8 mouse cellular contexts compared by ENCODE assay signal in the genomic region with DNA sequence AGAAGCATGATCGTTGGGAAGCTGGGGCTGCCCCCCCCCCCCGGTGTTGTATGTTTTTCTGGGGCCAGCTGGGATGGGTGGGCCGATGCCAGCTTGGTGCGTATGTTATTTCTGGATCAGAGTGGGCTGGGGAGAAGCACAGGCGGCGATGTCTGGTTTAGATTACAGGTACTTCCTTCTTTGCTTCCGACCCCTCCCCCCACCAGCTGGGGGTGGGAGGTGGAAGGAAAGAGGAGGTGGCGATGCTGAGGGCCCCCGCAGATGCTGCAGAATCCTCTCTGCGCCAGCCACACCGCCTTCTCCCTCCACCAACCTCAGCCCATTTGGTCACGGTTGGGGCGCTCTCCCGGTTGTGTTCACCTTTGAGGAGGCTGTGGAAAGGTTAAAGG. TPM values are rescaled to one million over a fixed set of nuclear protein-coding genes. Genes with fewer than 3 reads are reported as not detected.
DNase-seq lines count a peak whose midpoint lies in the region; ATAC-seq lines count a peak whose summit lies in the region.

No protein-coding gene starts in this region.

- no peaks in the 10 kb centered on the region for H3K9me3 ChIP-seq in liver, embryonic 11.5 days (ENCODE audit: control insufficient read depth, low read length)
- H3K9me3 ChIP-seq in hindbrain, embryonic 16.5 days (ENCODE audit: control insufficient read depth, low read length), result no peaks in the 10 kb centered on the region
- H3K9me3 ChIP-seq in limb, embryonic 15.5 days, result no peaks in the 10 kb centered on the region

- H3K4me2 ChIP-seq in liver, embryonic 11.5 days, result peak overlapping the region; percentile 67
- peak overlapping the region; percentile 75 for H3K4me2 ChIP-seq in hindbrain, embryonic 16.5 days (ENCODE audit: low read length)
- H3K4me2 ChIP-seq in limb, embryonic 15.5 days, result peak overlapping the region; percentile 93

- no peak overlapping the region for H3K27ac ChIP-seq in liver, embryonic 11.5 days (ENCODE audit: low read depth, low read length)
- peak overlapping the region; percentile 77 for H3K27ac ChIP-seq in hindbrain, embryonic 16.5 days (ENCODE audit: low read depth, low read length)
- no peak overlapping the region for H3K27ac ChIP-seq in limb, embryonic 15.5 days

- H3K4me1 ChIP-seq in liver, embryonic 11.5 days (replicated peaks; ENCODE audit: control insufficient read depth, insufficient read depth, low read length), result peaks cover 16% of the 10 kb centered on the region
- peaks cover 15% of the 10 kb centered on the region for H3K4me1 ChIP-seq in hindbrain, embryonic 16.5 days (ENCODE audit: control insufficient read depth, insufficient read depth, low read depth, low read length)
- H3K4me1 ChIP-seq in limb, embryonic 15.5 days, result peaks cover 16% of the 10 kb centered on the region

- no peak for ATAC-seq in liver, embryonic 11.5 days (replicated peaks; ENCODE audit: low FRiP score)
- peak; percentile 17; the same call in 1 of the 2 replicates for ATAC-seq in hindbrain, embryonic 16.5 days
- ATAC-seq in limb, embryonic 15.5 days (ENCODE audit: insufficient number of reproducible peaks, low FRiP score, low TSS enrichment, low read depth), result no peak

- peaks cover 45% of the 10 kb centered on the region for H3K27me3 ChIP-seq in liver, embryonic 11.5 days (replicated peaks; ENCODE audit: control insufficient read depth, insufficient read depth, low read length)
- no peaks in the 10 kb centered on the region for H3K27me3 ChIP-seq in hindbrain, embryonic 16.5 days (replicated peaks; ENCODE audit: control insufficient read depth, insufficient read depth, low read length)
- peaks cover 33% of the 10 kb centered on the region for H3K27me3 ChIP-seq in limb, embryonic 15.5 days

- 2% methylated on average over 13 of the region's 14 CpGs for WGBS in liver, embryonic 11.5 days
- WGBS in hindbrain, embryonic 16.5 days, result 2% methylated on average over 14 of the region's 14 CpGs
- 4% methylated on average over 14 of the region's 14 CpGs for WGBS in limb, embryonic 15.5 days

- H3K4me3 ChIP-seq in liver, embryonic 11.5 days (ENCODE audit: low read depth, low read length), result peak overlapping the region; percentile 41
- H3K4me3 ChIP-seq in hindbrain, embryonic 16.5 days (ENCODE audit: low read length), result peak overlapping the region; percentile 71
- peak overlapping the region; percentile 44 for H3K4me3 ChIP-seq in limb, embryonic 15.5 days

- no peak overlapping the region for H3K9ac ChIP-seq in liver, embryonic 11.5 days (ENCODE audit: low read depth, low read length)
- peak overlapping the region; percentile 87 for H3K9ac ChIP-seq in hindbrain, embryonic 16.5 days (ENCODE audit: low read depth, low read length)
- no peak overlapping the region for H3K9ac ChIP-seq in limb, embryonic 15.5 days

- H3K36me3 ChIP-seq in liver, embryonic 11.5 days (ENCODE audit: control insufficient read depth, insufficient read depth, low read length), result no peaks in the 10 kb centered on the region
- H3K36me3 ChIP-seq in hindbrain, embryonic 16.5 days (ENCODE audit: control insufficient read depth, insufficient read depth, low read length), result no peaks in the 10 kb centered on the region
- H3K36me3 ChIP-seq in limb, embryonic 15.5 days, result no peaks in the 10 kb centered on the region

- no peak for DNase-seq in liver, embryonic 11.5 days (ENCODE audit: low spot score)
- no peak for DNase-seq in liver
- DNase-seq in embryo, embryonic 10.5 days (ENCODE audit: low spot score), result peak; percentile 45
- peak; percentile 82 for DNase-seq in right cerebral cortex, postnatal 14 days
- no peak for DNase-seq in adrenal gland, postnatal 4 days (ENCODE audit: low spot score in 2 of 2)
- DNase-seq in lung, postnatal 4 days, result no peak

RNA-seq across cellular contexts. Expression of gene Pacsin1, which starts 0.7 kb away (rescaled TPM):
- polyA plus RNA-seq in liver, embryonic 11.5 days (2014; fragmentation: Nextera tagmentation; extraction: Ambion mirVana), result 0.71 and 0.75 TPM in 2 replicates
- polyA plus RNA-seq in hindbrain, embryonic 16.5 days (2015; fragmentation: Nextera tagmentation; extraction: Ambion mirVana), result 67.0 and 77.9 TPM in 2 replicates
- polyA plus RNA-seq in limb, embryonic 15.5 days (2015; fragmentation: Nextera tagmentation; extraction: Ambion mirVana), result 2.5 and 3.4 TPM in 2 replicates
- total RNA-seq in adrenal gland, postnatal 4 days (2021), result 1 to 10 TPM; 5.5 to 5.6 TPM

RNA-seq across cellular contexts. Expression of gene Rps10, which starts 19.5 kb away (rescaled TPM):
- 1,138 and 1,235 TPM in 2 replicates for polyA plus RNA-seq in liver, embryonic 11.5 days (2014; fragmentation: Nextera tagmentation; extraction: Ambion mirVana)
- 404 and 408 TPM in 2 replicates for polyA plus RNA-seq in hindbrain, embryonic 16.5 days (2015; fragmentation: Nextera tagmentation; extraction: Ambion mirVana)
- polyA plus RNA-seq in limb, embryonic 15.5 days (2015; fragmentation: Nextera tagmentation; extraction: Ambion mirVana), result 793 and 967 TPM in 2 replicates
- 1,000 to 10,000 TPM; 1,377 to 1,386 TPM for total RNA-seq in adrenal gland, postnatal 4 days (2021)

RNA-seq across cellular contexts. Expression of gene RPS10-NUDT3, which starts 21.0 kb away (rescaled TPM):
- polyA plus RNA-seq in liver, embryonic 11.5 days (2014; fragmentation: Nextera tagmentation; extraction: Ambion mirVana), result not detected in 2 replicates
- not detected in 2 replicates for polyA plus RNA-seq in hindbrain, embryonic 16.5 days (2015; fragmentation: Nextera tagmentation; extraction: Ambion mirVana)
- polyA plus RNA-seq in limb, embryonic 15.5 days (2015; fragmentation: Nextera tagmentation; extraction: Ambion mirVana), result not detected in 2 replicates
- not detected for total RNA-seq in adrenal gland, postnatal 4 days (2021)

RNA-seq across cellular contexts. Expression of gene Nudt3, which starts 32.7 kb away (rescaled TPM):
- polyA plus RNA-seq in liver, embryonic 11.5 days (2014; fragmentation: Nextera tagmentation; extraction: Ambion mirVana), result 19.6 and 26.1 TPM in 2 replicates
- 253 and 269 TPM in 2 replicates for polyA plus RNA-seq in hindbrain, embryonic 16.5 days (2015; fragmentation: Nextera tagmentation; extraction: Ambion mirVana)
- 84.9 and 85.0 TPM in 2 replicates for polyA plus RNA-seq in limb, embryonic 15.5 days (2015; fragmentation: Nextera tagmentation; extraction: Ambion mirVana)
- total RNA-seq in adrenal gland, postnatal 4 days (2021), result 100 to 1,000 TPM; 173 to 174 TPM

Comparison
In these comparisons a context has a peak if more than half of its experiments do, and no peak if none do; other contexts are left out.
1. DNase-seq: peak in embryo, embryonic 10.5 days (single experiment) and right cerebral cortex, postnatal 14 days (single experiment); none in liver, embryonic 11.5 days (single experiment), liver (single experiment), adrenal gland, postnatal 4 days (0 of 2) and lung, postnatal 4 days (0 of 2).
2. RNA of gene Pacsin1, which starts 0.7 kb away (polyA plus RNA-seq): 67.0 to 77.9 TPM in hindbrain, embryonic 16.5 days; 2.5 to 3.4 TPM in limb, embryonic 15.5 days and 0.71 to 0.75 TPM in liver, embryonic 11.5 days; every median in the first group is over 10 times any median in the second.
3. Peak in every context shown above with its lines, with median percentiles within 50 percentile points of each other: H3K4me2 ChIP-seq and H3K4me3 ChIP-seq.